Mouse (Mus musculus) erythroblast, embryonic 14.5 days (primary cell): ENCODE data around the gene Whamm.

Experiments used
- GATA1 ChIP-seq: IDR thresholded peaks from 2 replicates; pipeline ENCODE4 v1.6.1; 2012; ENCODE audit warnings: low read length, inconsistent platforms, mixed read lengths
- TAL1 ChIP-seq: IDR thresholded peaks from 3 replicates; pipeline ENCODE4 v1.6.1; 2012; ENCODE audit warnings: low read length, inconsistent platforms, mixed read lengths

- TF ChIP-seq GATA1 (no peak), TAL1 (no peak)
Measured at GRCm38 (mm10) chr7:81612856-81613635, 42.0 kb downstream of the Whamm start.
